Mouse (Mus musculus) CH12.LX (cell line): Measurements from ENCODE around the gene Rims1. TPM values are rescaled to one million over a fixed set of nuclear protein-coding genes. Genes with fewer than 3 reads are reported as not detected.

Experiments
- DNase-seq: peaks from one replicate; pipeline ENCODE4 v3.0.0-alpha.2; 2013; ENCODE audit errors: extremely low read depth
- H3K27ac ChIP-seq: 2 replicates; pipeline ENCODE4 v1.5.1; 2012; ENCODE audit warnings: low read depth, mild to moderate bottlenecking, control low read depth, moderate library complexity; ENCODE audit not compliant: insufficient read depth
- H3K27me3 ChIP-seq: replicated peaks from 2 replicates; pipeline ENCODE3; 2012; ENCODE audit warnings: inconsistent platforms
- H3K36me3 ChIP-seq, 2 experiments: replicated peaks in 1 of 2; 2 replicates each; pipeline versions ENCODE3 to v1.6.1; 2012; ENCODE audit warnings: inconsistent platforms in 1 of 2, low read length in 1 of 2, mild to moderate bottlenecking in 1 of 2, mixed read lengths in 1 of 2, moderate library complexity in 1 of 2; ENCODE audit not compliant: control insufficient read depth in 1 of 2, insufficient read depth in 1 of 2
- H3K4me1 ChIP-seq, 2 experiments: 2 replicates each; pipeline ENCODE4 v1.6.1; 2012; ENCODE audit warnings: inconsistent platforms in 1 of 2, moderate library complexity in 1 of 2; ENCODE audit not compliant: insufficient read depth in 2 of 2, control insufficient read depth in 1 of 2
- H3K4me2 ChIP-seq: 2 replicates; pipeline ENCODE4 v1.6.1; 2012; ENCODE audit warnings: low read depth, mild to moderate bottlenecking, control low read depth; ENCODE audit not compliant: poor library complexity, insufficient read depth, severe bottlenecking
- H3K4me3 ChIP-seq, 3 experiments: fragments of 150-350 bp in 1 of 3; sonication (generic) in 1 of 3; replicated peaks in 1 of 3; 2 replicates each; pipeline versions ENCODE3 to v1.5.1; 2011 to 2012; ENCODE audit warnings: low read depth in 2 of 3, low read length in 2 of 3, mild to moderate bottlenecking in 2 of 3, moderate library complexity in 2 of 3, control low read depth in 1 of 3, improper control_type of control experiment in 1 of 3, inconsistent platforms in 1 of 3, mixed read lengths in 1 of 3; ENCODE audit not compliant: poor library complexity in 1 of 3
- H3K79me2 ChIP-seq: replicated peaks from 2 replicates; pipeline ENCODE4 v1.6.1; 2012; ENCODE audit warnings: mild to moderate bottlenecking, moderate library complexity; ENCODE audit not compliant: control insufficient read depth, poor library complexity, insufficient read depth, severe bottlenecking; ENCODE audit errors: extremely low read depth
- H3K9ac ChIP-seq: 2 replicates; pipeline ENCODE4 v1.6.1; 2012; ENCODE audit warnings: low read depth, mild to moderate bottlenecking, control low read depth, moderate library complexity; ENCODE audit not compliant: insufficient read depth
- H3K9me3 ChIP-seq: replicated peaks from 2 replicates; pipeline ENCODE3; 2012; ENCODE audit warnings: low read length, inconsistent platforms, mixed read lengths
- BHLHE40 ChIP-seq: IDR thresholded peaks from 2 replicates; pipeline ENCODE4 v1.6.1; 2011; ENCODE audit warnings: mild to moderate bottlenecking, low read depth, low read length, improper control_type of control experiment
- CHD1 ChIP-seq: IDR thresholded peaks from 2 replicates; pipeline ENCODE4 v1.6.1; 2012; ENCODE audit warnings: low read depth, low read length, improper control_type of control experiment, inconsistent platforms
- CHD2 ChIP-seq: IDR thresholded peaks from 2 replicates; pipeline ENCODE4 v1.6.1; 2011; ENCODE audit warnings: low read length, improper control_type of control experiment
- CTCF ChIP-seq, 2 experiments: IDR thresholded peaks in 1 of 2; conservative IDR thresholded peaks in 1 of 2; 2 replicates each; pipeline ENCODE4 v1.5.1; 2011 to 2012; ENCODE audit warnings: low read depth in 2 of 2, low read length in 2 of 2, improper control_type of control experiment in 1 of 2, inconsistent platforms in 1 of 2, mild to moderate bottlenecking in 1 of 2, moderate library complexity in 1 of 2
- ELF1 ChIP-seq: IDR thresholded peaks from 2 replicates; pipeline ENCODE4 v1.6.1; 2014; ENCODE audit warnings: low read depth, mild to moderate bottlenecking, inconsistent platforms, low read length, improper control_type of control experiment
- EP300 ChIP-seq: IDR thresholded peaks from 2 replicates; pipeline ENCODE4 v1.6.1; 2011; ENCODE audit warnings: low read length, improper control_type of control experiment
- GABPA ChIP-seq: IDR thresholded peaks from 2 replicates; pipeline ENCODE4 v1.6.1; 2012; ENCODE audit warnings: low read depth, low read length, improper control_type of control experiment, inconsistent platforms; ENCODE audit not compliant: insufficient replicate concordance
- IRF4 ChIP-seq: IDR thresholded peaks from 2 replicates; pipeline ENCODE4 v1.6.1; 2014; ENCODE audit warnings: low read depth, mild to moderate bottlenecking, inconsistent platforms, low read length, improper control_type of control experiment
- JUN ChIP-seq: IDR thresholded peaks from 2 replicates; pipeline ENCODE4 v1.6.1; 2011; ENCODE audit warnings: low read depth, mild to moderate bottlenecking, low read length, improper control_type of control experiment, moderate library complexity; ENCODE audit not compliant: insufficient read depth
- MAZ ChIP-seq: IDR thresholded peaks from 2 replicates; pipeline ENCODE4 v1.6.1; 2012; ENCODE audit warnings: low read depth, mild to moderate bottlenecking, inconsistent platforms, low read length, improper control_type of control experiment, moderate library complexity
- MEF2A ChIP-seq: IDR thresholded peaks from 2 replicates; pipeline ENCODE4 v1.6.1; 2014; ENCODE audit warnings: low read depth, mild to moderate bottlenecking, inconsistent platforms, low read length, improper control_type of control experiment, borderline replicate concordance
- RAD21 ChIP-seq: IDR thresholded peaks from 2 replicates; pipeline ENCODE4 v1.6.1; 2011; ENCODE audit warnings: low read depth, mild to moderate bottlenecking, low read length, improper control_type of control experiment, moderate library complexity
- SIN3A ChIP-seq: IDR thresholded peaks from 2 replicates; pipeline ENCODE4 v1.6.1; 2012; ENCODE audit warnings: low read length, improper control_type of control experiment, inconsistent platforms
- SMC3 ChIP-seq: IDR thresholded peaks from 2 replicates; pipeline ENCODE4 v1.6.1; 2011; ENCODE audit warnings: low read depth, low read length, improper control_type of control experiment
- TCF12 ChIP-seq: IDR thresholded peaks from 2 replicates; pipeline ENCODE4 v1.6.1; 2014; ENCODE audit warnings: low read depth, mild to moderate bottlenecking, inconsistent platforms, low read length, improper control_type of control experiment
- USF2 ChIP-seq: conservative IDR thresholded peaks from 2 replicates; pipeline ENCODE4 v1.6.1; 2011; ENCODE audit warnings: low read depth, low read length, improper control_type of control experiment
- ZC3H11A ChIP-seq: IDR thresholded peaks from 2 replicates; pipeline ENCODE4 v1.6.1; 2012; ENCODE audit warnings: low read depth, mild to moderate bottlenecking, inconsistent platforms, low read length, improper control_type of control experiment
- ZMIZ1 ChIP-seq: IDR thresholded peaks from 2 replicates; pipeline ENCODE4 v1.6.1; 2012; ENCODE audit warnings: low read depth, mild to moderate bottlenecking, inconsistent platforms, low read length, improper control_type of control experiment
- ZNF384 ChIP-seq: IDR thresholded peaks from 2 replicates; pipeline ENCODE4 v1.6.1; 2012; ENCODE audit warnings: low read depth, low read length, improper control_type of control experiment, inconsistent platforms
- dilution Hi-C: fragments of 300-500 bp; cut with MboI; formaldehyde crosslinking; loops from 2 replicates; pipeline ENCODE4 v1.14.3; 2020; ENCODE audit warnings: low sequenced_read_pairs; ENCODE audit not compliant: extremely low pct_unique_long_range_greater_than_20kb, extremely low pct_ligation_motif_present
- in situ Hi-C: fragments of 300-500 bp; cut with MboI; formaldehyde crosslinking; loops from 3 replicates; pipeline ENCODE4 v1.14.3; 2019; ENCODE audit warnings: low sequenced_read_pairs, low pct_ligation_motif_present, low pct_unique_long_range_greater_than_20kb, mixed read lengths
- polyA plus RNA-seq: library from polyadenylated mRNA; unstranded; fragments of >175 nt; gene quantifications from 2 replicates; pipeline ENCODE4 v1.2.1, GENCODE M21; 2012; ENCODE audit warnings: low read depth; ENCODE audit not compliant: insufficient read length
- total RNA-seq, 2 experiments: library from RNA; depleted of rRNA; stranded (reverse); fragments of 300-350 nt in 1 of 2; fragments of >200 nt in 1 of 2; gene quantifications; 2 replicates each; pipeline ENCODE4 v1.2.3; 2012 to 2014

The Rims1 gene
- total and polyA plus RNA-seq, 3 experiments, result not detected

- Histone ChIP-seq H3K27me3 (no peaks in the 10 kb centered on the region), H3K4me2 (no peak overlapping the region), H3K9me3 (no peaks in the 10 kb centered on the region), H3K27ac (no peak overlapping the region), H3K9ac (no peak overlapping the region), H3K36me3 (no peaks in the 10 kb centered on the region), H3K4me3 (no peak overlapping the region), H3K79me2 (no peaks in the 10 kb centered on the region), H3K4me1 (no peaks in the 10 kb centered on the region)
- dilution Hi-C loops (no loop called here), in situ Hi-C loops (no loop called here)
- DNase-seq, result no peak
- TF ChIP-seq BHLHE40 (no peak), CHD1 (no peak), RAD21 (no peak), ZNF384 (no peak), ZMIZ1 (no peak), MEF2A (no peak), CHD2 (no peak), MAZ (no peak), GABPA (no peak), JUN (no peak), IRF4 (no peak)
Measured at GRCm38 (mm10) chr1:22649432-22649831, 156.4 kb downstream of the Rims1 start.

- no peaks in the 10 kb centered on the region for H3K36me3 ChIP-seq
- DNase-seq, result peak; percentile 3
- TF ChIP-seq BHLHE40 (no peak), TCF12 (no peak), JUN (no peak), ZC3H11A (no peak), USF2 (no peak), CTCF (conservative IDR thresholded peaks at IDR 0.05 in 1 of 2, IDR thresholded peaks at IDR 0.05 in 1 of 2; ENCODE audit: low read depth in 2 of 2, low read length in 2 of 2) (no peak)
- no peaks in the 10 kb centered on the region for H3K79me2 ChIP-seq
- H3K4me1 ChIP-seq, result no peaks in the 10 kb centered on the region
- H3K9ac ChIP-seq, result no peak overlapping the region
- H3K4me2 ChIP-seq, result no peak overlapping the region
- no peaks in the 10 kb centered on the region for H3K9me3 ChIP-seq
- no peaks in the 10 kb centered on the region for H3K27me3 ChIP-seq
- in situ Hi-C loops (no loop called here), dilution Hi-C loops (no loop called here)
- no peak overlapping the region for H3K27ac ChIP-seq
- no peak overlapping the region for H3K4me3 ChIP-seq
Measured at GRCm38 (mm10) chr1:22645257-22645656, 160.5 kb downstream of the Rims1 start.

GRCm38 (mm10) chr1:22640568-22640967 is 165.2 kb downstream of the Rims1 start:
- Histone ChIP-seq H3K27me3 (no peaks in the 10 kb centered on the region), H3K9me3 (no peaks in the 10 kb centered on the region), H3K9ac (no peak overlapping the region), H3K36me3 (no peaks in the 10 kb centered on the region), H3K4me2 (no peak overlapping the region), H3K4me1 (peaks cover 0 to under 1% of the 10 kb centered on the region in 2 experiments; a peak in 1 of 4 replicates), H3K4me3 (no peak overlapping the region), H3K79me2 (no peaks in the 10 kb centered on the region), H3K27ac (no peak overlapping the region)
- DNase-seq, result no peak
- dilution Hi-C loops, result no loop called here
- in situ Hi-C loops, result no loop called here
- no peak for TF ChIP-seq EP300
- TF ChIP-seq SMC3, result no peak
- no peak for TF ChIP-seq ELF1
- TF ChIP-seq SIN3A, result no peak
